Mouse (Mus musculus) neural tube, embryonic 11.5 days (tissue): Measurements from ENCODE around the gene Nkx1-2. TPM values are rescaled to one million over a fixed set of nuclear protein-coding genes. Genes with fewer than 3 reads are reported as not detected.

Experiments used
- ATAC-seq: fragments of 200-750 bp; cut with Nextera tagmentation; 2 replicates; pipeline ENCODE4 v1.8.0; 2017; ENCODE audit warnings: moderate number of reproducible peaks, mild to moderate bottlenecking, moderate TSS enrichment, moderate library complexity; ENCODE audit not compliant: insufficient read depth, low FRiP score, low TSS enrichment
- DNase-seq: peaks from one replicate; pipeline ENCODE4 v3.0.0-alpha.2; 2015; ENCODE audit warnings: low spot score
- H3K27ac ChIP-seq: fragments of 300-500 bp; sonication (generic); 2 replicates; pipeline ENCODE4 v1.5.1; 2014; ENCODE audit warnings: low read depth, mild to moderate bottlenecking, low read length
- H3K27me3 ChIP-seq: fragments of 300-500 bp; sonication (generic); 2 replicates; pipeline ENCODE4 v1.6.1; 2014; ENCODE audit warnings: mild to moderate bottlenecking, low read length, mixed read lengths; ENCODE audit not compliant: control insufficient read depth, insufficient read depth
- H3K36me3 ChIP-seq: fragments of 300-500 bp; sonication (generic); 2 replicates; pipeline ENCODE4 v1.6.1; 2014; ENCODE audit warnings: mild to moderate bottlenecking, low read length, moderate library complexity, mixed read lengths; ENCODE audit not compliant: control insufficient read depth, insufficient read depth
- H3K4me1 ChIP-seq: fragments of 300-500 bp; sonication (generic); 2 replicates; pipeline ENCODE4 v1.6.1; 2014; ENCODE audit warnings: low read length, mixed read lengths; ENCODE audit not compliant: control insufficient read depth, insufficient read depth
- H3K4me2 ChIP-seq: fragments of 300-500 bp; sonication (generic); 2 replicates; pipeline ENCODE4 v1.6.1; 2014; ENCODE audit warnings: low read depth, mild to moderate bottlenecking, moderate library complexity
- H3K4me3 ChIP-seq: fragments of 300-500 bp; sonication (generic); 2 replicates; pipeline ENCODE4 v1.5.1; 2014; ENCODE audit warnings: low read depth, low read length
- H3K9ac ChIP-seq: fragments of 300-500 bp; sonication (generic); 2 replicates; pipeline ENCODE4 v1.6.1; 2014; ENCODE audit warnings: mild to moderate bottlenecking, low read length
- H3K9me3 ChIP-seq: fragments of 300-500 bp; sonication (generic); 2 replicates; pipeline ENCODE4 v1.6.1; 2016; ENCODE audit warnings: low read length; ENCODE audit not compliant: control insufficient read depth
- WGBS: fragments of 180-500 bp; shearing (Covaris S2); extraction: QIAGEN DNeasy Blood & Tissue Kit; methylation state at CpG from one replicate; pipeline ENCODE4 v1.1.7; 2014; 5-methylcytosine and 5-hydroxymethylcytosine counted together
- polyA plus RNA-seq: library from polyadenylated mRNA; unstranded; fragments of >200 nt; fragmentation: Nextera tagmentation; extraction: Ambion mirVana; gene quantifications from 2 replicates; pipeline ENCODE4 v1.2.1, GENCODE M21; 2014

Gene Nkx1-2
- polyA plus RNA-seq, 1 experiment from 2014 or later = 1.3 TPM

- Histone ChIP-seq H3K4me1 (no peaks in the 10 kb centered on the region), H3K36me3 (peaks cover 6% of the 10 kb centered on the region; the same call in 1 of the 2 replicates), H3K4me2 (no peak overlapping the region), H3K9ac (no peak overlapping the region), H3K4me3 (no peak overlapping the region), H3K27me3 (no peaks in the 10 kb centered on the region), H3K9me3 (no peaks in the 10 kb centered on the region), H3K27ac (no peak overlapping the region)
- no peak for DNase-seq
- ATAC-seq = no peak
- WGBS = 28% methylated on average over 3 of the region's 3 CpGs
These were observed 40.2 kb downstream of the Nkx1-2 start for GRCm38 (mm10) chr7:132559138-132559766.

- H3K4me3 ChIP-seq = no peak overlapping the region
- no peaks in the 10 kb centered on the region for H3K9me3 ChIP-seq
- no peak for ATAC-seq
- WGBS = 94% methylated on average over 7 of the region's 7 CpGs
- no peak overlapping the region for H3K9ac ChIP-seq
- no peaks in the 10 kb centered on the region for H3K4me1 ChIP-seq
- H3K27ac ChIP-seq = no peak overlapping the region
- H3K36me3 ChIP-seq = peaks cover 6% of the 10 kb centered on the region; the same call in 1 of the 2 replicates
- H3K27me3 ChIP-seq = no peaks in the 10 kb centered on the region
- DNase-seq = no peak
- H3K4me2 ChIP-seq = no peak overlapping the region
These were observed 41.2 kb downstream of the Nkx1-2 start for GRCm38 (mm10) chr7:132558141-132558736.

GRCm38 (mm10) chr7:132556575-132556974 lies 42.9 kb downstream of the Nkx1-2 start:
- Histone ChIP-seq H3K4me2 (no peak overlapping the region), H3K27me3 (no peaks in the 10 kb centered on the region), H3K9me3 (no peaks in the 10 kb centered on the region), H3K36me3 (peaks cover 3% of the 10 kb centered on the region; the same call in 1 of the 2 replicates), H3K4me1 (no peaks in the 10 kb centered on the region), H3K9ac (no peak overlapping the region), H3K4me3 (no peak overlapping the region), H3K27ac (no peak overlapping the region)
- 84% methylated on average over 5 of the region's 5 CpGs for WGBS
- DNase-seq (no peak), ATAC-seq (no peak)

- Histone ChIP-seq H3K27me3 (no peaks in the 10 kb centered on the region), H3K9ac (no peak overlapping the region), H3K36me3 (peaks cover 3% of the 10 kb centered on the region; the same call in 1 of the 2 replicates), H3K9me3 (no peaks in the 10 kb centered on the region), H3K4me1 (no peaks in the 10 kb centered on the region), H3K4me3 (no peak overlapping the region), H3K27ac (no peak overlapping the region), H3K4me2 (no peak overlapping the region)
- WGBS = 35% methylated on average over 4 of the region's 4 CpGs
- DNase-seq (no peak), ATAC-seq (no peak)
These were observed 43.5 kb downstream of the Nkx1-2 start for GRCm38 (mm10) chr7:132555911-132556310.

- no peak overlapping the region for H3K27ac ChIP-seq
- H3K9ac ChIP-seq = no peak overlapping the region
- peaks cover 3% of the 10 kb centered on the region; the same call in 1 of the 2 replicates for H3K36me3 ChIP-seq
- no peaks in the 10 kb centered on the region for H3K9me3 ChIP-seq
- WGBS = 84% methylated on average over 2 of the region's 2 CpGs
- no peak for DNase-seq
- no peak overlapping the region for H3K4me3 ChIP-seq
- H3K4me1 ChIP-seq = no peaks in the 10 kb centered on the region
- no peaks in the 10 kb centered on the region for H3K27me3 ChIP-seq
- ATAC-seq = no peak
- no peak overlapping the region for H3K4me2 ChIP-seq
These were observed 45.3 kb downstream of the Nkx1-2 start for GRCm38 (mm10) chr7:132554091-132554490.

- Histone ChIP-seq H3K36me3 (no peaks in the 10 kb centered on the region), H3K9ac (peak overlapping the region; percentile 56), H3K4me3 (peak overlapping the region; percentile 46), H3K4me2 (peak overlapping the region; percentile 82), H3K4me1 (no peaks in the 10 kb centered on the region), H3K27ac (no peak overlapping the region), H3K9me3 (no peaks in the 10 kb centered on the region), H3K27me3 (no peaks in the 10 kb centered on the region)
- peak; percentile 92 for ATAC-seq
- DNase-seq = peak; percentile 96
- 2% methylated on average over 27 of the region's 27 CpGs for WGBS
These were observed 47.9 kb downstream of the Nkx1-2 start for GRCm38 (mm10) chr7:132551351-132552126.

GRCm38 (mm10) chr7:132547126-132547525 lies 52.3 kb downstream of the Nkx1-2 start:
- H3K4me1 ChIP-seq = no peaks in the 10 kb centered on the region

More at GRCm38 (mm10) chr7:132547126-132547525, 52.3 kb downstream of the Nkx1-2 start:
- 68% methylated on average over 3 of the region's 3 CpGs for WGBS
- H3K27ac ChIP-seq = no peak overlapping the region
- H3K36me3 ChIP-seq = no peaks in the 10 kb centered on the region
- H3K27me3 ChIP-seq = no peaks in the 10 kb centered on the region
- no peak overlapping the region for H3K4me3 ChIP-seq
- H3K9ac ChIP-seq = no peak overlapping the region
- H3K9me3 ChIP-seq = no peaks in the 10 kb centered on the region
- H3K4me2 ChIP-seq = no peak overlapping the region
- no peak for DNase-seq
- ATAC-seq = no peak
